Mouse (Mus musculus) left cerebral cortex, postnatal 10 days (tissue): ENCODE measurements around the gene Gm45015. TPM values are rescaled to one million over a fixed set of nuclear protein-coding genes. Genes with fewer than 3 reads are reported as not detected.
"Not testable (repeated sequence)": the region's sequence is repeated elsewhere in the genome, so short reads cannot be mapped to it uniquely, and the experiment has no call there.

Source experiments
- DNase-seq, 2 experiments: peaks; one replicate each; pipeline ENCODE4 v3.0.0; 2021 to 2022; ENCODE audit warnings: low spot score in 2 of 2, mixed read lengths in 1 of 2; ENCODE audit errors: extremely low spot score in 1 of 2
- intact Hi-C: fragments of 180-260 bp; cut with DNase I; formaldehyde crosslinking; loops from one replicate; pipeline ENCODE4 v1.15.1; 2025
- total RNA-seq, 2 experiments: library from RNA; stranded (reverse); gene quantifications; 2 replicates each; pipeline ENCODE4 v1.2.3; 2021

Gene Gm45015
- total RNA-seq: not detected

DNA sequence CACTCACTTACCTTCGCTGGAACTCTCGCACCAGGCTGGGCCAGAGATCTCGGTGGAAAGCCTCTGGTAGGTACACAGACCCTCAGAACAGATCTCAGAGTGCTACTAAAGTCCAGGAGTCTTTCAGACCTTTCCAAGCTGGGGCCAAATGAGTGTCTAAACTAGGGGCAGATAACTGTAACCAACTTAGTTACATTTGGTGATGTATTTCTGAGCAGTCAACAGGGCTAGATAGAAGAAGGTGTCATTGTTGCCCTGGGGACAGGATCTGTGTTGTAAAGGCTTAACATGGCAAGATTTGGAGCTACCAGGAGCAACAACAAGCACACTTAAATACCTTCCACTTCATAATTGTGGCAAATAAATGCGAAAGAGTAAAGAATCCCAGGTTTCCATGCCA, at the start of gene Gm45015:
Gene Gm45015 (minus strand): TSS at position 101 of the 400 bp plus-strand sequence.
- intact Hi-C loops: no loop called here

GRCm38 (mm10) chrX:73384924-73385323, 48.3 kb upstream of the Gm45015 start:
- intact Hi-C loops: no loop called here
- no peak for DNase-seq

More for the DNA sequence above, at the start of gene Gm45015:
- DNase-seq: no peak

DNA sequence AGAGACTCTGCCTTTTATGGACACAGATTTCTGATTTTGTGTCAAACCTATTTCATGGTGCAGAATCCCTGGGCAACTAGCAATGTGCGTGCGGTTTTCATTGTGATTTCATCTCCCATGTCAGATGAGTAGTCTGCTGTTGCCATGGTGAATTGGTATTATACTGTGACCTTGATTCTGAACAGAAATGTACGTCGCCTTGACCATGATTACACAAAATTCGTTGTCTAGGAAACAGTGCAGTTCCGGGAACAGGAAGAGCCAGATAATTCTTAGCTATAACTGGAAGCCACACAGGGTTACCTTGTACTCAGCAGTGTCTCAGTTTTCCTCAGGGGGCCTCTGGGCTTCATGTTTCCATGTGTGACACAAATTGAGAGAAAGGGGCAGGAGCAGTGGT, 47.8 kb upstream of the Gm45015 start:
- peak in 1 of 2 experiments; percentile 5 for DNase-seq
- intact Hi-C loops: no loop called here

DNA sequence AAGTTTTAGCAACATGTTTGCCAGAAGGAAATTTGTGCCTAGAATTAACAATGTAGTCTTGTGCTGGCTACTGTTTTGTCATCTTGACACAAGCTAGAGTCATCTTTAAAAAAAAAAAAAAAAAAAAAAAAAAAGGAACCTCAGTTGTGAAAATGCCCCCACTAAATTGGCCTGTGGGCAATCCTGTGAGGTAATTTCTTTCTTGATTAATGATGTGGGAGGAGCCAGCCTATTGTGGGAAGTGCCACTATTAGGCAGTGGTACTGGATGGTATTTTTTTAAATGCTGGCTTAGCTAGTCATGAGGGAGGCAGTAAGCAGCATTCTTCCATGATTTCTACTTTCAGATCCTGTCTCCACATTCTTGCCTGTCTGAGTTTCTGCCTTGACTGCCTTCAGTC, 26.7 kb upstream of the Gm45015 start:
- intact Hi-C loops: no loop called here
- DNase-seq: no peak

DNA sequence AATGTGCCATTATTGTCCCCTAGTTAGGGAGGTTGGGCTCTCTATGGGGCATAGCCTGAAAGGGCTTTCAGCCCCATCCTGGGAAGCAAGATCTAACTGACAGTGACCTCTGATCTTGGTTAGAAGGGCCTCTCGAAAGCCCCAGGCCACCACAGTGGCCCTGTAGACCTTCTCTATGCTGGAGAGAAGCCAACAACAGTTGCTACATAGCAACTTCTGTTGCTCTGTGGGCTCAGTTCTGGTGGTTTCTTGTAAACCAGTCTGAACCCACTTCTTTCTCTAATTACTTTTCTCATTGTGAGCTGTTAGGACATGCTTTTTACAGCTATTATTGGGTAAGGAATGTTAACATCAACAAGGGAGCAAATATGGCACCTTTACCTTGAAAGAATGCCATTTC, 20.1 kb upstream of the Gm45015 start:
- intact Hi-C loops: no loop called here
- no peak for DNase-seq

DNA sequence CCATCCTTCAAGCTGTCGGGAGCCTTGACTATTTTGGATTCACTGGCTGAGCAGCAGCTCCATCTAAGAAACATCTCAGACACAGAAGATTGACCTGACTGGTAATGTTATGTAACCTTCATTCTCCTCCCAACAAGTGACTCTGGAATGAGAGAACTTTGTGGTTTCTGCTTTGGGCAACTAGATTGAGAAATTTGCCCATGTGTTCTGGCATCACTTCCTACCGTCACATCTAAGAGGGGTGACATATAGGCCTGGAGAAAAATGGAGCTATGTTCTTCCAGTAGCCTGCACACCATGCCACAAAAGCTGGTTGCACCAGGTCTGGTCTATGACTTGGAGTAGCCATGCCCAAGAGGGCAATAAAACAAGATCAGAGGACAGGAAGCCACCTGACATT, 19.5 kb upstream of the Gm45015 start:
- DNase-seq: no peak
- intact Hi-C loops: no loop called here

GRCm38 (mm10) chrX:73344346-73344745, 7.7 kb upstream of the Gm45015 start:
- DNase-seq: no peak

DNA sequence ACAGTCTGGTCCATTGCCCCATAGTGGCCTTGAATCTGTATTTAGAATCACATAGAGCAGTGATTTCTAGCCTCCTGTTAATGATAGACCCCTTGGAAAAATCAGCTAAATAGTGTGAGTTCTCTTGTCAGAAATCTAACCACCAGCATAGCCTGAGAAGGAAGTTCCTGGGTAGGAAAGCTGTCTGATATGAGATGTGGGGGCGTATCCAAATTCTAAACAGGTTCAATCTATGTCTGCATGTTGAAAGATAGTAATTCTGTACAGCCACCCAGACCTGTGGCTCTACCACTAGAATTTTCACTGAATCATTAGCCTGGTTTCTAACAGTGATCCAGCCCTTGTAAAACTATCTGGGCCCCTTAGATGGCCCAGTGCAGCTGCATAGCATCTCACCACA, 7.2 kb upstream of the Gm45015 start:
- DNase-seq: no peak
- intact Hi-C loops: no loop called here

More at GRCm38 (mm10) chrX:73344346-73344745, 7.7 kb upstream of the Gm45015 start:
- intact Hi-C loops: no loop called here

DNA sequence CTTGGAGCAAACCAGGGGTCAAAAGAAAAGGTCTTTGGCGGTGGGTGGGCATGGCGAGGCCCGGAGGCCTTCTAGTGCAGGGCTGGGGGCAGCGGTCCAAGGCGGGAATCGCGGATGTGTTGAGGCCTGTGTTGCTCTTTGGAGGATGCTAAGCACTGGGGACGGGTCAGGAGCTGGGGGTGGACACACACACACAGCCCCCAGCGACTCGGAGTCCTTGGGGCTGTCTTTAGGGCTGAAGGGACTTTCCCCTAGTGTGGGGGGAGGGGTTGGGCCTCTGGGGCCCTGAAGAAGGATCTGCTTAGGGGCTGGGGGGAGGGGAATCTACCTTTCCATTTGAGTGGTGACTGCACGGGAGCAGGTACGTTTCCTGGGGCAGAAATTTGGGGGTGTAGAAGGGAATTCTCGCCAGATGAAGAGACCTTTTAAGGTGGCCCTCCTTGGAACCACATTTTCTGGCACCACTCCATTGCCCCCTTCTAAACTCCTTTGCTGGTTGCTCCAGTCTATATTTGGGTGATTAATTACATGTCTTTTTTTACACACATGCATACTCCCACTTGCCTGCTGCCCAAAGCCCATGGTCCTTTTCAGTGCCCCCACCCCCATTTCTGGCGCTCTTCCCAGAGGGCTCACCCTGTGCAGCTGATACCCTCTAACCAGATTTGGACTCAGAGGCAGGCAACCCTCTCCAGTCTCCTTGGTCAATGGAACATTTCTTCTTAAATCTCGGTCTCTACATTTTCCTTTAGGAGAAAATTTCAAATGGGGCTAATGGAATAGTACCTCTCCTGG, 6.5 kb upstream of the Gm45015 start:
- peak in 1 of 2 experiments; percentile 37 for DNase-seq
- intact Hi-C loops: no loop called here

DNA sequence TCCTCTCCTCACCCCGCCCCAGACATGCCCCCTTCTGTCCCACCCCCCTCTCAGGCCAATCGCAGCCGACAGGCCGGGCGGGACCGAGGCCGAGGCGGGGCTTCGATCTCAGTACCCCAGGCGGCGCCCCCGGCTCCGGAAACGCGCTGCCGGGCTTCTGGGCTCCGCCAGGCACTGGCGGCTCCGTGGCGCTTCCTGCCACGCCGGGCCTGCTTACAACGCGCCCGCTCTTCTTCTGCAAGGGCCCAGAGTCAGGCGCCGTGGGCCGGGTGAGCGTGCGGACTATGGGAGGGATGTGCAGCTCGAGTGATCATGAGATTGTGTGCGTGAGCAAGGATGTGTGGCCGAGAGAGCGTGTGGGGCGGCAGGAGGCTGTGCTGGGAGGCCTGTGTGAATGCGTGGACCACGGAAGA, 5.8 kb upstream of the Gm45015 start, which contains the start of gene Zfp275:
Gene Zfp275 (plus strand): TSS at position 139 of the 413 bp plus-strand sequence.
- intact Hi-C loops: no loop called here
- peak; percentile 52 to 88 for DNase-seq

- intact Hi-C loops: no loop called here
- DNase-seq: no peak
These were observed 5.4 kb upstream of the Gm45015 start for GRCm38 (mm10) chrX:73342068-73342467.

DNA sequence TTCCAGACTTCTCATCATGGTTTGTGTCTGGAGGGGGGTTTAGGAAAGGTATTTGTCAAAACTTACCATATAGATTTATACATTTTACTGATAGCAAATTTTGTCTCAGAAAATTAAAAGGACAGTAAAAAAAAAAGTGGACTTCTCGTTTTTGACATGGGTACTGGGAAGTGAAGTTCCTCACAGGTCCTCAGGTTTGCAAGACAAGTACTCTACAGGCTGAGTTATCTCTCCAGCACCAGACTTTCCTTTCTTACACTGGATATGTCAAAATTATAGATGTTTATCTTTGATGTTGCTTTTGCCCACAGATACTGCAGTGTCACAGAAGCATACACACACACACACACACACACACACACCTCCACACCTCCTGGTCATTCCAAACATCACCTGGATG, 4.8 kb upstream of the Gm45015 start:
- no peak for DNase-seq
- intact Hi-C loops: no loop called here

GRCm38 (mm10) chrX:73333548-73333947, 3.1 kb downstream of the Gm45015 start:
- intact Hi-C loops: no loop called here
- no peak for DNase-seq

DNA sequence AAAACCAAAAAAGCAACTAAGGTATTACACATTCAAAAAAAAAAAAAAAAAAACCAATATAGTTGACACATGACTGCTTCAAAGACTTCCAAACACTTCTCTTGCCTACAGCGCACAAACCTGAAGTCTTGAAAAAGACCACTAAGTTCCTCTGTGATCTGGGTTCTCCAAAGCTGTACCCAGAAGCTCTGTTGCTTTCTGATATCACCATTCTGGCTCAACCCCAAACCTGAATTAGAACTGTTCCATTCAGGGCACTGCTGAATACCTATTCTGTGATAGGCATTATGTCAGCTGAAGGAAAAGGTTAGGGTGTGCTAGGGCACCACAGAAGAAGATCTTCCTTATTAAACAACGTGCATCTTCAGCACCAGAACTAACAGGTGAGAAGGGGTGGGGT, 9.4 kb downstream of the Gm45015 start:
- DNase-seq: no peak

GRCm38 (mm10) chrX:73321029-73321428, 15.6 kb downstream of the Gm45015 start:
- intact Hi-C loops: no loop called here

More for the DNA sequence above, 9.4 kb downstream of the Gm45015 start:
- intact Hi-C loops: no loop called here

GRCm38 (mm10) chrX:73312522-73312921, 24.1 kb downstream of the Gm45015 start:
- intact Hi-C loops: loop anchor here (5.0 kb wide), 1 partner anchor 120 kb away; no protein-coding TSS in a partner anchor
- peak; percentile 7 to 20 for DNase-seq

More at GRCm38 (mm10) chrX:73321029-73321428, 15.6 kb downstream of the Gm45015 start:
- no peak for DNase-seq

GRCm38 (mm10) chrX:73295745-73296144, 40.9 kb downstream of the Gm45015 start:
- DNase-seq, intact Hi-C loops: not testable (repeated sequence)

GRCm38 (mm10) chrX:73292876-73293275, 43.8 kb downstream of the Gm45015 start, which contains the start of the genes Xlr5a and Xlr5c:
TSS of gene Xlr5a (minus strand) at chrX:73292976.
TSS of gene Xlr5c (minus strand) at chrX:73292976.
- DNase-seq, intact Hi-C loops: not testable (repeated sequence)
